Mouse (Mus musculus): ENCODE measurements around the gene Timp1. TPM values are rescaled to one million over a fixed set of nuclear protein-coding genes. Genes with fewer than 3 reads are reported as not detected.

The Timp1 gene
- polyA plus RNA-seq, 1 experiment: not detected

- H3K9me3 ChIP-seq (ENCODE audit: control insufficient read depth, low read length): no peaks in the 10 kb centered on the region
- H3K36me3 ChIP-seq (ENCODE audit: control insufficient read depth): peaks cover 8% of the 10 kb centered on the region
- no peaks in the 10 kb centered on the region for H3K27me3 ChIP-seq (ENCODE audit: control insufficient read depth)
- TF ChIP-seq GATA1 (IDR thresholded peaks at IDR 0.05; ENCODE audit: low read length) (no peak), TAL1 (IDR thresholded peaks at IDR 0.05; ENCODE audit: low read length) (no peak)
- no peak overlapping the region for H3K4me3 ChIP-seq (replicated peaks)
- no peaks in the 10 kb centered on the region; the same call in 1 of the 2 replicates for H3K4me1 ChIP-seq (ENCODE audit: control insufficient read depth)
Measured at GRCm38 (mm10) chrX:20863161-20864101, 6.5 kb upstream of the Timp1 start.

- Histone ChIP-seq H3K9me3 (ENCODE audit: control insufficient read depth, low read length) (no peaks in the 10 kb centered on the region), H3K4me3 (replicated peaks) (no peak overlapping the region), H3K4me1 (ENCODE audit: control insufficient read depth) (no peaks in the 10 kb centered on the region), H3K36me3 (ENCODE audit: control insufficient read depth) (no peaks in the 10 kb centered on the region), H3K27me3 (ENCODE audit: control insufficient read depth) (peaks cover 15% of the 10 kb centered on the region)
- TF ChIP-seq TAL1 (IDR thresholded peaks at IDR 0.05; ENCODE audit: low read length): no peak
- TF ChIP-seq GATA1 (IDR thresholded peaks at IDR 0.05; ENCODE audit: low read length): no peak
Measured at GRCm38 (mm10) chrX:20868091-20868490, 1.9 kb upstream of the Timp1 start.

- Histone ChIP-seq H3K4me3 (replicated peaks) (no peak overlapping the region), H3K27me3 (ENCODE audit: control insufficient read depth) (peaks cover 15% of the 10 kb centered on the region), H3K4me1 (ENCODE audit: control insufficient read depth) (no peaks in the 10 kb centered on the region), H3K9me3 (ENCODE audit: control insufficient read depth, low read length) (no peaks in the 10 kb centered on the region), H3K36me3 (ENCODE audit: control insufficient read depth) (no peaks in the 10 kb centered on the region)
- no peak for TF ChIP-seq TAL1 (IDR thresholded peaks at IDR 0.05; ENCODE audit: low read length)
- no peak for TF ChIP-seq GATA1 (IDR thresholded peaks at IDR 0.05; ENCODE audit: low read length)
Measured at GRCm38 (mm10) chrX:20869203-20869602, 763 bp upstream of the Timp1 start.

GRCm38 (mm10) chrX:20872928-20873500 lies 3.0 kb downstream of the Timp1 start:
- Histone ChIP-seq H3K27me3 (ENCODE audit: control insufficient read depth) (peaks cover 15% of the 10 kb centered on the region), H3K4me1 (ENCODE audit: control insufficient read depth) (no peaks in the 10 kb centered on the region), H3K4me3 (replicated peaks) (no peak overlapping the region), H3K36me3 (ENCODE audit: control insufficient read depth) (no peaks in the 10 kb centered on the region), H3K9me3 (ENCODE audit: control insufficient read depth, low read length) (no peaks in the 10 kb centered on the region)
- TF ChIP-seq TAL1 (IDR thresholded peaks at IDR 0.05; ENCODE audit: low read length) (no peak), GATA1 (IDR thresholded peaks at IDR 0.05; ENCODE audit: low read length) (no peak)

- Histone ChIP-seq H3K4me1 (ENCODE audit: control insufficient read depth) (no peaks in the 10 kb centered on the region), H3K36me3 (ENCODE audit: control insufficient read depth) (no peaks in the 10 kb centered on the region), H3K27me3 (ENCODE audit: control insufficient read depth) (peaks cover 2% of the 10 kb centered on the region), H3K4me3 (replicated peaks) (no peak overlapping the region), H3K9me3 (ENCODE audit: control insufficient read depth, low read length) (no peaks in the 10 kb centered on the region)
- TF ChIP-seq TAL1 (IDR thresholded peaks at IDR 0.05; ENCODE audit: low read length): no peak
- no peak for TF ChIP-seq GATA1 (IDR thresholded peaks at IDR 0.05; ENCODE audit: low read length)
Measured at GRCm38 (mm10) chrX:20875241-20875640, 5.3 kb downstream of the Timp1 start.

GRCm38 (mm10) chrX:20910074-20910473 lies 40.1 kb downstream of the Timp1 start:
- Histone ChIP-seq H3K4me3 (replicated peaks) (no peak overlapping the region), H3K4me1 (ENCODE audit: control insufficient read depth) (peaks cover 10% of the 10 kb centered on the region), H3K9me3 (ENCODE audit: control insufficient read depth, low read length) (no peaks in the 10 kb centered on the region), H3K27me3 (ENCODE audit: control insufficient read depth) (peaks cover 4% of the 10 kb centered on the region; the same call in 1 of the 2 replicates), H3K36me3 (ENCODE audit: control insufficient read depth) (no peaks in the 10 kb centered on the region)
- no peak for TF ChIP-seq TAL1 (IDR thresholded peaks at IDR 0.05; ENCODE audit: low read length)
- TF ChIP-seq GATA1 (IDR thresholded peaks at IDR 0.05; ENCODE audit: low read length): peak; percentile 22; the same call in 1 of the 2 replicates

GRCm38 (mm10) chrX:20913726-20914125 lies 43.8 kb downstream of the Timp1 start:
- peaks cover 13% of the 10 kb centered on the region for H3K27me3 ChIP-seq (ENCODE audit: control insufficient read depth)
- TF ChIP-seq GATA1 (IDR thresholded peaks at IDR 0.05; ENCODE audit: low read length) (no peak), TAL1 (IDR thresholded peaks at IDR 0.05; ENCODE audit: low read length) (no peak)
- no peaks in the 10 kb centered on the region for H3K9me3 ChIP-seq (ENCODE audit: control insufficient read depth, low read length)
- peaks cover 10% of the 10 kb centered on the region for H3K4me1 ChIP-seq (ENCODE audit: control insufficient read depth)
- H3K4me3 ChIP-seq (replicated peaks): no peak overlapping the region
- no peaks in the 10 kb centered on the region for H3K36me3 ChIP-seq (ENCODE audit: control insufficient read depth)

- H3K36me3 ChIP-seq (ENCODE audit: control insufficient read depth): no peaks in the 10 kb centered on the region
- no peak overlapping the region for H3K4me3 ChIP-seq (replicated peaks)
- H3K4me1 ChIP-seq (ENCODE audit: control insufficient read depth): peaks cover 6% of the 10 kb centered on the region
- peaks cover 24% of the 10 kb centered on the region for H3K27me3 ChIP-seq (ENCODE audit: control insufficient read depth)
- no peaks in the 10 kb centered on the region for H3K9me3 ChIP-seq (ENCODE audit: control insufficient read depth, low read length)
- no peak for TF ChIP-seq TAL1 (IDR thresholded peaks at IDR 0.05; ENCODE audit: low read length)
- no peak for TF ChIP-seq GATA1 (IDR thresholded peaks at IDR 0.05; ENCODE audit: low read length)
Measured at GRCm38 (mm10) chrX:20915075-20915474, 45.1 kb downstream of the Timp1 start.

GRCm38 (mm10) chrX:20920249-20920843 lies 50.4 kb downstream of the Timp1 start:
- Histone ChIP-seq H3K4me3 (replicated peaks) (peak overlapping the region; percentile 33), H3K36me3 (ENCODE audit: control insufficient read depth) (no peaks in the 10 kb centered on the region), H3K9me3 (ENCODE audit: control insufficient read depth, low read length) (peaks cover 8% of the 10 kb centered on the region), H3K4me1 (ENCODE audit: control insufficient read depth) (peaks cover 5% of the 10 kb centered on the region; the same call in 1 of the 2 replicates), H3K27me3 (ENCODE audit: control insufficient read depth) (peaks cover 49% of the 10 kb centered on the region)
- TF ChIP-seq GATA1 (IDR thresholded peaks at IDR 0.05; ENCODE audit: low read length): no peak
- no peak for TF ChIP-seq TAL1 (IDR thresholded peaks at IDR 0.05; ENCODE audit: low read length)

All from erythroblast, embryonic 14.5 days (primary cell).